Mouse (Mus musculus) gastrocnemius, postnatal 36 days (tissue): ENCODE data around the gene Phldb2. TPM values are rescaled to one million over a fixed set of nuclear protein-coding genes. Genes with fewer than 3 reads are reported as not detected.

Experiments used
- DNase-seq, 2 experiments: peaks; one replicate each; pipeline ENCODE4 v3.0.0; 2022
- intact Hi-C: fragments of 180-260 bp; cut with DNase I; formaldehyde crosslinking; loops from one replicate; pipeline ENCODE4 v1.15.1; 2025
- total RNA-seq, 2 experiments: library from RNA; stranded (reverse); gene quantifications; 2 replicates each; pipeline ENCODE4 v1.2.3; 2021

Phldb2 gene
- total RNA-seq, 2 experiments from 2014 or later: 6.1 to 8.1 TPM

- intact Hi-C loops: no loop called here
- no peak for DNase-seq
These were observed 3.1 kb upstream of the Phldb2 start for GRCm38 (mm10) chr16:45956390-45956950.

- intact Hi-C loops: no loop called here
- no peak for DNase-seq
These were observed 897 bp downstream of the Phldb2 start for GRCm38 (mm10) chr16:45952501-45952900.

- no peak for DNase-seq
- intact Hi-C loops: no loop called here
These were observed 1.4 kb downstream of the Phldb2 start for GRCm38 (mm10) chr16:45952035-45952434.

- intact Hi-C loops: no loop called here
- no peak for DNase-seq
These were observed 7.1 kb downstream of the Phldb2 start for GRCm38 (mm10) chr16:45946335-45946734.

DNA sequence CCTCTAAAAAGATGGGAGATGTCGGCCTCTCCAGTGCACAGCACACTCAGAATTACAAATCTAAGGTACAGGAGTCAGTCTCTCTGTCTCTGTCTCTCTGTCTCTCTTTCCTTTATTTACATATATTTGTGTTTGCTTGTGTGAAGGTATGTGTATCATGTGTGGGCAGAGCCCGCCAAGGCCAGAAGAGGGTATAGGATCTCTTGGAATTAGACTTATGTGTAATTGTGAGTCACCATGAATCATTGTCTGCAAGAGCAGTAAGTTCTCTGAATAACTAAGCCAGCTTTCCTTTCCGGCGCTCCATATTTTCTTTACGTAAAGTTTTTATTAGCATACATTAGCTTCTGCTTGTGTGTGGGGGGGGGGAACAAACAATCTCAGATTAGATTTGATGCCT lies 7.7 kb downstream of the Phldb2 start:
- DNase-seq: no peak
- intact Hi-C loops: no loop called here

- no peak for DNase-seq
- intact Hi-C loops: no loop called here
These were observed 8.2 kb downstream of the Phldb2 start for GRCm38 (mm10) chr16:45945174-45945631.

- intact Hi-C loops: no loop called here
These were observed 11.1 kb downstream of the Phldb2 start for GRCm38 (mm10) chr16:45942169-45942891.

GRCm38 (mm10) chr16:45940701-45941100 lies 12.7 kb downstream of the Phldb2 start:
- intact Hi-C loops: no loop called here
- DNase-seq: no peak

More at GRCm38 (mm10) chr16:45942169-45942891, 11.1 kb downstream of the Phldb2 start:
- no peak for DNase-seq

DNA sequence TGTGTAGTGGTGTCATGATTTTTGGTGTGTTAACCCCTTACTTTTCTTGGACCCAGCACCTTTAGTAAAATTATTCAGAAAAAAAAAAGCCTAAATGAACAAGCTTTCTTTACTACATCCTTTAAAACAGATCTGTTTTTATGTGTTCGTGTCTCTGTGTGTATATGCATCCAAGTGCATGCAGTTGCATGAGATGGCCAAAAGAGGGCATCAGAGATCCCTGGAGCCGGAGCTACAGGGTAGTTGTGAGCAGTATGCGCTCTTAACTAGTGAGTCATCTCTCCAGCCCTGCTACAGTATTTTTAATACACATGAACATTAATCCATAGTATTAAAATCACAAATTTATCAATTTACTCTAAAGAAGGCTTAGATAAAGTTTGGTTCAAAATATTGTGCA lies 14.0 kb downstream of the Phldb2 start:
- intact Hi-C loops: no loop called here
- DNase-seq: no peak

GRCm38 (mm10) chr16:45937381-45937780 lies 16.0 kb downstream of the Phldb2 start:
- intact Hi-C loops: no loop called here
- no peak for DNase-seq

- no peak for DNase-seq
- intact Hi-C loops: no loop called here
These were observed 16.9 kb downstream of the Phldb2 start for GRCm38 (mm10) chr16:45936521-45936920.

DNA sequence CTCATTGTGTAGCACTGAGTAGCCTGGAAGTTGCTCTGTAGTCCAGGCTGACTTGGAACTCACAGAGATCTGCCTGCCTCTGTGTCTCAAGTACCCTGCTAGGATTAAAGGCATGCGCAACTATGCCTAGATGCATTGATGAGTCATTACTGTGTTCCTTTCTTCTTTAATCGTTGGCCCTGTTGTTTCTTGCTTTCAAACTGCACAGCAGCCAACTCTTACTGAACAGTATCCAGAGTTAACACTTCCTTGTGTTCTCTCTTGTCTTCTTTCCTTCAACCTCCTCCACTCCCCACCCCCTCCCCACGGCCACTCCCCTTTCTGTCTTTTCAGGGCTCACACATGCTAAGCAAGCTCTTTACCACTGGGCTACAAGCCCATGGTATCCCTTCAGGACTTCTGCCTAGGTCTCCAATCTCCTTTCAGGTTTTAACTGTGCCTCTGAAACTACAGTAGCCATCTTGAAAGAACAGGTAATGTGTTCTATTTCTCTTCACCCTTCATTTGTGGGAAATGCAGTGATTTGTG lies 17.4 kb downstream of the Phldb2 start:
- intact Hi-C loops: no loop called here
- no peak for DNase-seq

GRCm38 (mm10) chr16:45934721-45935407 lies 18.5 kb downstream of the Phldb2 start:
- no peak for DNase-seq
- intact Hi-C loops: no loop called here

DNA sequence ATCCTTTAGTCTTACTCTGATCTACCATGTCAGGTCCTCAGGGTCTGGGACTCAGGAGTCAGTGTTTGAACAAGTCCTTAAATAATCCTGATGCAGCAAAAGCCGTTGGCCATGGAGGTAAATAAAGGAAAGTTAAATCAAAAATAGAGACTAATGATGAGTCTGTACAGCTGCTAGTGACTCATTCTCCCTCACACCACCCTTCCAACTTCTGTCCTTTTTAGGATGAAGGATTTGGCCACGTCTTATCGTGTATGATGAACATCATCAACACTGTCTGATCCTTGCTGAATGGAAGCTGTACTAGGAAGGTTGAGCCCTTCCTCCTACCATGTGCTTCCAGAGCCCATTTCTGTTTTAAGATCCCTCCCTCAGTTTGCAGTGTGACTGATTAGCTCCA lies 23.1 kb downstream of the Phldb2 start:
- intact Hi-C loops: no loop called here
- no peak for DNase-seq

DNA sequence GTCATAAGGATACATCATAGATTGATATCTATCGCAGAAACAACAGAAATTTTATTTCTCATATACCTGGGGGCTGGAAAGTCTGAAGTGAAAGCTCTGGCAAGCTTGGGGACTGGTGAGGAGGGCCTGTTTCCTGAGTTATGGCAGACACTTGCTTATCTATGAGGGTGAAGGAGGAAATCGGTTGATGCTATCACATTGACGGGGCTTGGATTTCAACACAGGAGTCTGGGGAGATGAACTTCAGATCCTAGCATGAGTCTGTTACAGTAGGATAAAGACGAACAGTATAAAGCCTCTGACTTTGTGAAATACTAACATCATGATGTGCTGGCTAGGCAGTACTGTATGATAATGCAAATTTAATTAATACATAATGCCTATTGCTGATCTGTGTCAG lies 25.3 kb downstream of the Phldb2 start:
- DNase-seq: no peak
- intact Hi-C loops: no loop called here

DNA sequence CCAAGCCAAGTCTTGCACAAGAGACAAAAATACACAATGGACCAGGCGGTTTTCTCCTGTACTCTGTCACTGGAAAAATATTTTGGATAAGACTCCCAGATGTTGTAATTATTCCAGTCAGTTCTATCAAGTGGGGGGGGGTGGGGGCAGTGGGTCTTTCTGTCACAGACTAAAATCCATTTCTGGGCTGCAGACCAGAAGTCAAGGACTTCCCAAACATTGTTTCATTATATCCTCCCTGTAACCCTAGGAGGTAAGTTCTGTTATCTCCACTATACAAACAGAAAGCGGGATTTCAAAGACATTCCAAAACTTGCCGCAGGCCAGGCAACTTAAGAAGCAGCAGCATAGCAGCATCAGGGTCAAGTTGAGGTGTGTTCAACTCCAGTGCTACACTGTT lies 25.8 kb downstream of the Phldb2 start:
- intact Hi-C loops: no loop called here
- no peak for DNase-seq

GRCm38 (mm10) chr16:45926875-45927274 lies 26.5 kb downstream of the Phldb2 start:
- no peak for DNase-seq
- intact Hi-C loops: no loop called here

GRCm38 (mm10) chr16:45923731-45924424 lies 29.5 kb downstream of the Phldb2 start:
- intact Hi-C loops: no loop called here
- DNase-seq: no peak

DNA sequence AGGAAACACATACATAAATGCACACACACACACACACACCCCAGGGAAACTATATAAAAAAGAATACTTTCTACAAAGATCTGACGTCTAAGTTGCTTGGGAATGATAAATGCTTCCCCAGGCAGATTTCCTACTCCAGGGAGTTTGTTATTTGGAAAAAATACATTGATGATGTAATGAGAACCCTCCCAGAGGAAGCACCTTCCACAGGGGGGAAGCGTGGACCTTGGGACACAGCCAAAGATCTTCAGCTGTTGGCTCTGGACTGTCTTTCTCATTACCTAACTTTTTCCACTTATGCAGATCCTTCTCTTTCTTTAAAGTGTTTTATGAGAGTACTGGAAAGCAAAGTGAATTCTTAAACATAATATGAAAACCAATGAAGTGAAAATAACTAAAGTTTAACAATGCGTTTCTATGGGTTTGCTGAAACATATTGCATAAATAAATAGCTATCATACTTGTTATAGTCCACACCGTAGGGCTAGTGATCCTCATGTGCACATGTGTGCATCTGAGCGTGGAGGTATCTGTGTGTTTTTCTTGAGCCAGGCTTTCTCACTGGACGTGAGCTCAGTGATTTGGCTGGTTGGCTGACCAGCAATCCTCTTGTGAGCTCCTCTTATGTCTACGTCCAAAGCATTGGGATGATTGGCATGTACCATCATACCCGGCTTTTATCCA lies 30.7 kb downstream of the Phldb2 start:
- peak in 1 of 2 experiments; percentile 40 for DNase-seq
- intact Hi-C loops: no loop called here

- intact Hi-C loops: no loop called here
- no peak for DNase-seq
These were observed 33.8 kb downstream of the Phldb2 start for GRCm38 (mm10) chr16:45919572-45919971.
